Mouse (Mus musculus) thymus, postnatal 0 days (tissue): ENCODE measurements around the gene Map7. TPM values are rescaled to one million over a fixed set of nuclear protein-coding genes. Genes with fewer than 3 reads are reported as not detected.

Experiments used
- DNase-seq: peaks from one replicate; pipeline ENCODE4 v3.0.0-alpha.2; 2015; ENCODE audit warnings: low spot score
- polyA plus RNA-seq: library from polyadenylated mRNA; unstranded; fragments of >200 nt; fragmentation: Nextera tagmentation; extraction: Ambion mirVana; gene quantifications from 2 replicates; pipeline ENCODE4 v1.2.1, GENCODE M21; 2015

The Map7 gene
- polyA plus RNA-seq = 17.5 and 23.9 TPM in 2 replicates

- peak; percentile 25 for DNase-seq
Observed at GRCm38 (mm10) chr10:20148130-20148772, at the start of gene Map7. Gene Map7 (plus strand): TSS chr10:20148471.

- no peak for DNase-seq
Observed at GRCm38 (mm10) chr10:20101456-20101855, 46.8 kb upstream of the Map7 start.

- no peak for DNase-seq
Observed at GRCm38 (mm10) chr10:20104271-20104931, 43.9 kb upstream of the Map7 start.

GRCm38 (mm10) chr10:20105575-20105974 is 42.7 kb upstream of the Map7 start:
- DNase-seq = no peak

GRCm38 (mm10) chr10:20107031-20107430 is 41.2 kb upstream of the Map7 start:
- DNase-seq = no peak

- no peak for DNase-seq
Observed at GRCm38 (mm10) chr10:20111508-20111907, 36.8 kb upstream of the Map7 start.

DNA sequence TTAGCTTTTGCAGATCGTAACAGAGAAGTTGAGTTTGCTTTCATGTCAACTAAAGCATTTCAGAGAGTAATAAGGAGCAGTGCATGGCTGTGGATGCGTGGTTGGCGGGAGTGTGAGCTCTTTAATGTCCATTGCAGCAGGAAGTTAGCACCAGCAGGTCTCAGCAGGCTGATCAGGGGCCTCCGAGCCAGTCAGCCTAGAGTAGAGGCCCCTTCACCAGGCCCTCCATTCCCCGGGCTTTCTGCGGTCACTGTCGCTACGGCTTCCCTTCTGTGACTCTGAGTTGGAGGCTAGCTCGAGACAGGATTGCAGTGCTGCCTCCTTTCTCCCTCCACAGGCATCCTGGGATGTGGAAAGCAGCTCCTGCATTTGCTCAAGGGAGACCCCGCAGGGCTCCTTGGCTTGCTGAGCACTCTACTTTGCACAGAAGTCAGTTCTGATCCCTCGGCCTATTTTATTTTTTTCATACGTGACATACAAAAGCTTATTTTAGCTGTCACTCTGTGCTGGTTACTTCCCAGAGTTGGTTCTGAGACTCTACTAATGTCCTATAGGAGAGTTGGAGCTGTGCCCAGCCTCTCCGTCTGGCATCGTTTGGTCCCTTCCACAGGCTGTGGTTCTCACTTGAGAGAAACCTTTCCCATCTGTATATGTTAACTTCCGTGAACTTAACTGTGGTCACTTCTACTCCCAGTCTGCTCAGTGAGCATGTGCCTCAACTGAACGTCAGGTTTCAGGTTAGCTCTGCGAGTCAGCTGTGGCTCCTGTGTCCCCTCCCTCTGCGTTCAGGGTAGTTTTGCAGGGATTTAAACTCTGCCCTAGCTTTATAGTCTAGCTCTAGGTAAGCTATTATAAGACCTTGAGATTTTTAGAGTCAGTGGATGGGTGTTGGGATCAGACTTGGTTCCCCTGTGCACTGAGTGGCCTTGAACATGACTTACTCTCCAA is 36.0 kb upstream of the Map7 start:
- DNase-seq = no peak

- DNase-seq = peak; percentile 94
Observed at GRCm38 (mm10) chr10:20119504-20120425, 28.5 kb upstream of the Map7 start.

DNA sequence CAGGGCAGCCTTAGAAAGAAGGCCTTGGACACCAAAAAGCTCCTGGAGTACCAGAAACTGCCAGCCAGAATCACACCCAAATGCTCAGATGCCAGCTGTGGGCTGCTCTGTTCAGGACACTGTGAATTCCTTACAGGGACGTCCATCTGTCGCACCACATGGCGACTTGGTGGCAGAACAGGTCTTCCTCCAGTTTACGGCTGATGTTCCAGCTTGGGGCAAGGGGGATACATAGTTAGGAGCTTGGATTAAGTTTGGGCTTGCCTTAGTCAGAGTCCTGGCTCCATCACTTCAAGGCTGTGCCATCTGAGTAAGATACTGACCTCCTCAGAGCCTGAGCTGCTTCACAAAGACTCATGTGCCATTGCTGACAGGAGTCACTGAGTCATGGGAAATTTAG is 26.3 kb upstream of the Map7 start:
- no peak for DNase-seq

- peak; percentile 83 for DNase-seq
Observed at GRCm38 (mm10) chr10:20123401-20123800, 24.9 kb upstream of the Map7 start.

DNA sequence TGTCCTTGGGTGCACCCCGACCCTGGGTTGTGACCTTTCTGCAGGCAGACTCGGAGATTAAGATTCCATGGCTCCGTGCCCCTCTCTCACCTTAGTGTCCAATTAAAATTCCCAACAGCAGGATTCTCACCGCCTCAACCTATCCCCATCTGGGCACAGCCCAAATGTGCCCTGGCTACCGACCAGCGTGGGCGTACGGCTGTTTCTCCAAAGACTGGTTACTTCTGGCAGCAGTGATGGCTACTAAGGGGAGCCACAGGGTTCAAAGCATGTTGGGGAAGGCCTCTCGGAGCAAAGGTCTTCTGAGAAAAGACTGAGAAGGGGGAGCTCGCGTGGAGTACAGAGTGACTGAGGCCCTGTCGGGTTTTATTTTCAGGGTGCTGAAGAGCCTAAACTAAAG is 23.7 kb upstream of the Map7 start:
- DNase-seq = no peak

GRCm38 (mm10) chr10:20125226-20125625 is 23.0 kb upstream of the Map7 start:
- peak; percentile 67 for DNase-seq

- DNase-seq = no peak
Observed at GRCm38 (mm10) chr10:20132933-20133652, 15.2 kb upstream of the Map7 start.

DNA sequence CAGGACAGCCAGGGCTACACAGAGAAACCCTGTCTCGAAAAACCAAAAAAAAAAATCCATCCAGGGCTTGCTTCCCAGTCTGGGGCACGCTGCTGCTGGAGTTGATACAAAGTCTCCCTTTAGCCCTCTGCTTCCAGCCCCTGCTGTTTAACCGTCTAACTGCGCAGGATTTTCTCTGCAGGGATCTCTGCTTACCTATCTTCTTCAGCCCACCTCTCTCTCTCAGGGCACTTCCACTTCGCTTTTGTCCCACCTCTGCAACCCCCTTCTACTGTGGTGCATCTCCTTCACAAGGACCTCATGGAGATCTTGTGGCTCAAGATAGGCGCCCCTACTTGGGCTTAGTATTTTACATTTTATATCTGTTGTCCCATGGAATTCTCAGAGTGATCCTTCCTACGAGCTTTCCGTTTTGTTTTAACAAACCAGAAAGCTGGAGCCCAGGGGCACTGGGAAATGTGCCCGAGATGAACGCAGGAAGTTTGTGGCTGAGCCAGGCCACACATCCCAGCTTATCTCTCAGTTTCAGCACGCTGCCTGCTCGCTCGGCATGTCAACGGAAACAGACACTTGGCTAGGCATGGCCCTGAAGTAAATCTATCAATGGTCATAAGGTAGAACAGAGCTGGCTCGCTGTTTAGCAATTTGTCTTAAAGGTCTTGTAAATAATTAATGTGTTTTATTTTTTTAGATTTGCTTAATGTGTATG is 12.8 kb upstream of the Map7 start:
- DNase-seq = peak; percentile 30

DNA sequence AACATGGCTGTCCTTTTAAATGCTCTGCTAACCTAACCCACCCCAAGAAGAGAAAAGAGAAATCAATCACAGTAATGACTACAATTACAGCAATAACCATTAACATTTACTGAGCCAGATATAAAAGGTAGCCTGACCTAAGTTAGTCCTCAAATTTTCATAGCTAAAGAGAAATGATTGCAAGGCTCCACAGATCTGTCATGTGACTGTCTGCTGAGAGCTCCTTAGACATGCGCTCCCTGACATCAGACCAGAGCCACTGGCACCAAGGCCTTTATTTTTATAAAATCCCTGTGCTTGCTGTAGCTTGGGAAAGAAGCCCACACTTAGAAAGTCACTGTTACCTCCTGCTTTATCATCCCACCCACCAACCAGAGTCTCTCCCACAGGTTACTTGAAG is 11.8 kb upstream of the Map7 start:
- no peak for DNase-seq

GRCm38 (mm10) chr10:20141376-20141775 is 6.9 kb upstream of the Map7 start:
- DNase-seq = no peak

DNA sequence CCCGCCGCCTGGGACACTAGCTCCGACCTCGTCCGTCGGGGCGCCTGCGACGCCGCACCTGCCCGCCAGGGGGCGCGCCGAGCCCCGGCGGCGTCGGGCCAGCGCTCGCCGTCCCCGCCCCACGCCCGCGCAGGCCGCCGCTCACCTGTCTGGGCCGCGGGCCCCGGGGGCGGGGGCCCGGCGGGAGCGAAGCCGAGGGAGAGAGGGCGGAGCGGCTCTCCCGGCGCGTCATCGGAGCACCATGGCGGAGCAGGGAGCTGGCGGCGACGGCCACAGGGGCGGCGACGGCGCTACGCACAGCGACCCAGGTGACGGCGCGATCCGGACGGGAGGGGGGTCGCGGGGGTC is 476 bp downstream of the Map7 start:
- peak; percentile 56 for DNase-seq

DNA sequence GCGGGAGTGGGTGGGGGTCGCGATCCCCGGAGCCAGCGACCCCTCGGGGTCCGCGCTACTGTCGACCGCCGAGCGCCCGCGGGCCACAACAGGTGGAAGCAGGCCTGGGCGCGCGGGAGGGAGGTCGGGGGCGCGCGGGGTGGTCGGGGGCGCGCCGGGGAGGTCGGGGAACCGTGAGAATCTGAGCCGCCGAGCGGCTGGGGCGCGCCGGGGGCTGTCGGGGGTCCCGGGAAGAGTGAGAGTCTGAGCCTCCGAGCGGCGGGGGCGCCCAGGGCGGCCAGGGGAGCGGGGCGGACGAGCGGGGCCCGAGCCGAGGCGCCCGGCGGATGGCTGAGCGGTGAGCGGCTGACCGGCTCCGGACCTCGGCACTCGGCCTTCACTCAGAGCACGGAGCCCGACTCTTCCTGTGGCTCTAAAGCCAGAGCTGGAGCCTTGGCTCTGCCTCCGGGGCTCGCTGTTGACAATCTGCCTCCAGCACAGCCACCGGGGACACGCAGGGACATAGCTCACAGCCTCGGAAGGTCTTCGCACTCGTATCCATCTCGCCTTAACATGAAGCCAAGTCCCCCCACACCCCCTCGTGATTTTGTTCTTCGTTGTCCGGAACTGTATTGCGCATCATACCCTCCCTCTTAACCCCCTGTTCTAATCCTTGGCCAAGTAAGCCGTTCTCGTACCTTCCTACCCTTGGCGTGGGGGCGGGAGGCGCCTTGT is 1.0 kb downstream of the Map7 start:
- peak; percentile 48 for DNase-seq

DNA sequence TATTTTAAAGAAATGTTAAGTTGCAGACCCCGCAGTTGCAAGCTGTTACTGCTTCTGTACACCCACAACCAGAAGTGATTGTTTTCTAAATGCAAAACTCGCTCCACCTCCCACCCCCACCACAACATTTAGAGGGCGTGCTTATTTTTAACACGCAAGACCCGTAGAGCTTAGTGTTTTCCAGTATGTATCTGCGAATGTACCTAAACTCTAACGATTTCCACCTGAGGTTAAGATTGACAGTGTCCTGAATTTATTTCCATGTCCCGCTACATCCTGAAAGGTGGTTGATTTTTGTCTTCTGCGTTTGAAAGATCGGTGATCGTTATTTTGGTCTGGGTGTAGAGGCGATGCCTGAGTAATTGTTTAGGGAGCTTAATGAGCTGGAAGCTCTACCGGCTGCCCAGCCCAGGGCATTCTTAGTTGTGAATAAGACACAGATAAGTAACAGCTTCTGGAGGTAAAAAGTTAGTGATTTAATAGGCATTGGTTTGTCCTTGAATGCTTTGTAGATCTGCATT is 1.6 kb downstream of the Map7 start:
- peak; percentile 32 for DNase-seq
